Mouse (Mus musculus) kidney, embryonic 15.5 days (tissue): ENCODE data around the gene Mfsd11. TPM values are rescaled to one million over a fixed set of nuclear protein-coding genes. Genes with fewer than 3 reads are reported as not detected.
"Not testable (repeated sequence)": the region's sequence is repeated elsewhere in the genome, so short reads cannot be mapped to it uniquely, and the experiment has no call there.

Source experiments
- ATAC-seq: fragments of 200-750 bp; cut with Nextera tagmentation; replicated peaks from 2 replicates; pipeline ENCODE4 v1.8.0; 2017; ENCODE audit warnings: moderate TSS enrichment; ENCODE audit not compliant: low FRiP score
- H3K27ac ChIP-seq: fragments of 300-500 bp; sonication (generic); 2 replicates; pipeline ENCODE4 v1.5.1; 2015; ENCODE audit warnings: mild to moderate bottlenecking, inconsistent platforms
- H3K27me3 ChIP-seq: fragments of 300-500 bp; sonication (generic); 2 replicates; pipeline ENCODE4 v1.6.1; 2015; ENCODE audit warnings: inconsistent platforms
- H3K36me3 ChIP-seq: fragments of 300-500 bp; sonication (generic); 2 replicates; pipeline ENCODE4 v1.6.1; 2015; ENCODE audit warnings: inconsistent platforms
- H3K4me1 ChIP-seq: fragments of 300-500 bp; sonication (generic); 2 replicates; pipeline ENCODE4 v1.6.1; 2015; ENCODE audit warnings: inconsistent platforms
- H3K4me2 ChIP-seq: fragments of 300-500 bp; sonication (generic); 2 replicates; pipeline ENCODE4 v1.6.1; 2015; ENCODE audit warnings: moderate library complexity, mild to moderate bottlenecking, inconsistent platforms
- H3K4me3 ChIP-seq: fragments of 300-500 bp; sonication (generic); replicated peaks from 2 replicates; pipeline ENCODE4 v1.5.1; 2015; ENCODE audit warnings: mild to moderate bottlenecking, inconsistent platforms
- H3K9ac ChIP-seq: fragments of 300-500 bp; sonication (generic); 2 replicates; pipeline ENCODE4 v1.6.1; 2015; ENCODE audit warnings: mild to moderate bottlenecking, inconsistent platforms
- H3K9me3 ChIP-seq: fragments of 300-500 bp; sonication (generic); replicated peaks from 2 replicates; pipeline ENCODE4 v1.6.1; 2016; ENCODE audit warnings: inconsistent platforms
- WGBS: fragments of 180-500 bp; shearing (Covaris S2); methylation state at CpG from one replicate; pipeline ENCODE4 v1.1.7; 2015; ENCODE audit warnings: mixed read lengths; 5-methylcytosine and 5-hydroxymethylcytosine counted together
- polyA plus RNA-seq: library from polyadenylated mRNA; unstranded; fragments of >200 nt; fragmentation: Nextera tagmentation; extraction: Ambion mirVana; gene quantifications from 2 replicates; pipeline ENCODE4 v1.2.1, GENCODE M21; 2015

Gene Mfsd11
- polyA plus RNA-seq, 1 experiment from 2014 or later = 37.9 TPM

DNA sequence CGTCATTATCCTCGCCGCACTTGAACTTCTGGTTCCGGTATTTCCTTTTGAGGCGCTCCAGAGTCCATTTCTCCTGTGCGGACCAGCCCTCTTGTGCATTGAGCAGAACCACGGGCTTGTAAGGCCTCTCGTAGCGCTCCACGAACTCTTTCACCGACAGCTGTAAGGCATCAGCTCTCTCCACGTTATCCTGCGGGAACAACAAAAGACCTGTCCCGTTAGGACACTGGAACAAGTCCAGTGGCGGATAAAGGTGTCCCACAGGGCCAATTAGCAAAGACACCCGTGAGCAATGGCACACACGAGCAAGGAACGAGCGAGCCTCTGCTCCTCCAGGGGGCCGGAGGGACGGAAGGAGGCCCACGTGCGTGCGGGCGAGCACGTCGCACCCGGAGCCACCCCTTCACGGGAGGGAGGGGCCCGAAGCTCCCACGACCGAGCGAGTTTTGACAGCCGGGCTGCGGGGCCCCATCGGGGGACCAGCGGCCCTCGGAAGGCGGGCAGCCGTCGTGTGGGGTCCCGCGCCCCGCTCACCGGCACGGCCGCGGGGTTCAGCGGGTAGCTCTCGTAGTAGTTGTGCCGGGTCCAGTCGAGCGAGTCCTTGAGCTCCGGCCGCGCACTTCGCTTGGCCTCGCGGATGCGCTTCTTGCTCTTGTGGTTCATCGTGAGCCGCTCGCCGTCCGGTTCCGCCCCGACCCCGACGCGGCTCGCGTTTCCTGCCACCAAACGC lies 9.5 kb upstream of the Mfsd11 start:
- no peaks in the 10 kb centered on the region for H3K9me3 ChIP-seq
- peak; percentile 69 for ATAC-seq

DNA sequence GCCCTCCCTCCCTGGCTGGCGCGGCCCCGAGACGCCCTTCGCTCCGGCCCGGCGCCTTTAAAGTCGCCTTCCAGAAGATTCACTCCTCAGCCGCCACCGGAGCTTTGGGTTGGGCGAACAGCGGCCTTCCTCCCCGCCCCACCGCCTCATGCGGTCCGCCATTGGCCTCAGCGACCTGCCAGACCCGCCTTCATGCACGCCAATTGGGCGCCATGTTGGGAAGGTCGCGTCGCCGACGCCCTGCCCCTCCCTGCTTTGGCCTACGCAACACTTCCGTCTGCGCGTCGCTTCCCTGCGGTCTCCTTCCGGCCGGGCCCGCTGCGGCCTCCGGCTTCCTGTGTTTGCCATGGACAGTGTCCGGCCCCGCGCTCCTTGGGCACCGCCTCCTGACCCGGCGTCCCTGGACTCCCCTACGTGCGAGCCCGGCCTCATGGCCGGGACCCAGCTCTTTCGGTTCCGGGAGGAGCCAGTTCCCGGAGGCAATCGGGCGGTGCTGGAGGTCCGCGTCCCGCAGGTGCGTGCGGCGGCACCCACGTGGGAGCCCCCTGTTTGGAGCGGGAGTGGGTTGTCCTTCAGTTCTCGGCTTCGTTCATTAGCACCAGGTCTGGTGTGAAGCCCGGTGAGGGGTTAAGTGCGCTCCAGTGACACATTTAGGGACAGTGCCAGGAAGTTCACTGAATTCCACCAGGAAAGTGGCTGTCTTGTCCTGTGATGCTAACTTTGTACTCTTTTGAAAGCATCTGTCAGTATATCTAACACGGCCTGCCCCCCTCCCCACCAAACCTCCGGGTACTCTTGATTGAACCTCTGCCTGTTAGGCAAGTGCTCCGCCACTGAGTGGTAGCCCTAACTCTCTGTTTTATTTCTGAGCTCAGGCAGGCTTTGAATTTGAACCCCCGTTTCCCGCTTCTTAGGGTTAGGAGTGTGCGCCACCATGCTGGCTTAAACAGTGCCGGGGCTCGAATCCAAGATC lies 8.7 kb upstream of the Mfsd11 start, which contains the start of the genes Mettl23 and Jmjd6:
TSS of gene Mettl23 (plus strand) at position 18 of the 973 bp plus-strand sequence.
TSS of gene Jmjd6 (minus strand) at position 189 of the 973 bp plus-strand sequence.
- peaks cover 53% of the 10 kb centered on the region for H3K36me3 ChIP-seq
- H3K27me3 ChIP-seq = no peaks in the 10 kb centered on the region
- peak; percentile 96 for ATAC-seq
- under 1% methylated on average over 72 of the region's 72 CpGs for WGBS
- peak within 1 kb of the TSS; percentile 94 for H3K9ac ChIP-seq
- no peaks in the 10 kb centered on the region for H3K9me3 ChIP-seq
- H3K4me1 ChIP-seq = peaks cover 45% of the 10 kb centered on the region
- peak within 1 kb of the TSS; percentile 91 for H3K4me3 ChIP-seq
- H3K4me2 ChIP-seq = peak within 1 kb of the TSS; percentile 65
- H3K27ac ChIP-seq = peak within 1 kb of the TSS; percentile 100

More for the DNA sequence above, 9.5 kb upstream of the Mfsd11 start:
- peaks cover 40% of the 10 kb centered on the region for H3K4me1 ChIP-seq
- peak overlapping the region; percentile 65 for H3K4me2 ChIP-seq
- no peaks in the 10 kb centered on the region for H3K27me3 ChIP-seq
- WGBS = under 1% methylated on average over 66 of the region's 73 CpGs
- peak overlapping the region; percentile 91 for H3K4me3 ChIP-seq
- H3K27ac ChIP-seq = peak overlapping the region; percentile 100
- peak overlapping the region; percentile 94 for H3K9ac ChIP-seq
- H3K36me3 ChIP-seq = peaks cover 53% of the 10 kb centered on the region

DNA sequence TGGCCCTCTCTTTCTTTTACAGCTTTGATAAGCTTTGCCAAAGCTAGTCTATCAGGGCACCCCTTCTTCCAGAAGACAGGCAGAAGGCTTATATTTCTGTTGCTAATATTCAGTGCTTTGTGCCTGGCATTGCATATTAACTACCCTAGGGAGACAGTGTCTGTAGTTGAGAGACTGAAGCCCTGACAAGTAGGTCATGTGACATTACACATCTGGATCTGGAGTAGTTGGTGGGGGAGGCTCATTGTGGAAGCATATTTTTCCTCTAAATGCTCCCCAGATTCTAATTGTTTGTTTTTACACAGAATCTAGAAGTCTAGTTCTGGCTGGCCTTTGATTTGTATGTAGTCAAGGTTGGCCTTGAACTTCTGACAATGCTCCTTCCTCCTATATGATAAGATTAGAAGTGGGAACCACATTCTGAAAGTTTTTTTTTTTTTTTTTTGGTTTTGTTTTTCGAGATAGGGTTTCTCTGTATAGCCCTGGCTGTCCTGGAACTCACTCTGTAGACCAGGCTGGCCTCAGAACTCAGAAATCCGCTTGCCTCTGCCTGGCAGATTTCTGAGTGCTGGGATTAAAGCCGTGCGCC lies 5.6 kb upstream of the Mfsd11 start:
- ATAC-seq = no peak
- H3K27ac ChIP-seq = no peak overlapping the region
- no peak overlapping the region for H3K9ac ChIP-seq
- no peak overlapping the region for H3K4me3 ChIP-seq
- H3K27me3 ChIP-seq = no peaks in the 10 kb centered on the region
- 76% methylated on average over 4 of the region's 4 CpGs for WGBS
- no peak overlapping the region for H3K4me2 ChIP-seq
- H3K9me3 ChIP-seq = no peaks in the 10 kb centered on the region
- H3K36me3 ChIP-seq = peaks cover 51% of the 10 kb centered on the region
- H3K4me1 ChIP-seq = peaks cover 31% of the 10 kb centered on the region

DNA sequence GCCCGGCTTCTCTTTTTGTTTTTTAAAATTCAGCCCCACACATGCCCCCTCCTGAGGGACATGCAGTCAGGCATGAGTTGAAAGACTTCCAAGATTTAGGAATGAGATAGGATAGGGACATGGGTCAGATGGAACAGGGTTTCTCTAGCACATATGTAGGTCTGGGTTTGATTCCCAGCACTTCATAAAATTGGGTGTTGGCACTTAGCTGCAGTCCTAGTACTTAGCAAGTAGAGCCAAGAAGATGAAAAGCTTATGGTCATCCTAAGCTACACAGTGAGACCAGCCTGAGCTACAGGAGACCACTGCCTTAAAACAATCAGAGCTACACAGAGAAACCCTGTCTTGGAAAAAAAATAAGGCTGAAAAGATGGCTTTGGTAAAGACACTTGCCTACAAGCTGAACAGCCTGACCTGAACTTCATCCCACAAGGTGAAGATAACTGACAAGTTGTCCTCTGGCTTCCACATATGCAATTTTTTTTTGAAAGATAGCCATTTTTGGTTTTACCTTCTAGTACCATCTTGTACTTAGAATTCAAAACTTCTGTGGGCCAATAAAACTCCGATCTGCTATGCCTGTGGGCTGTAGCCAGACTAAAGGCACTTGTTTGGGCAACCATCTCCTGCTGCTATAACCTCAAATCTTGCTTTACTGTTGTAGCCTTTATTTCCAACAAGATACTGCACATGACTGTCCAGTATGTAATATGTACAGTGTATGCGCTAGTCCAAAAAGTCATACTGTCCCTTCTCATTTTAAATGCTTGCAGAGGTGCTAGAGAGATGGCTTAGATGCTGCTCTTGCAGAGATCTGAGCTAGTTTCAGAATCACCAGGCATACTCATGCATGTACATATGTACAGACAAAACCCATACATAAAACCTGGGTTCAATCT lies 4.8 kb upstream of the Mfsd11 start:
- Histone ChIP-seq H3K27ac (peak overlapping the region; percentile 43; the same call in 1 of the 2 replicates), H3K4me2 (no peak overlapping the region), H3K9me3 (no peaks in the 10 kb centered on the region), H3K9ac (no peak overlapping the region), H3K36me3 (peaks cover 54% of the 10 kb centered on the region), H3K4me3 (no peak overlapping the region), H3K4me1 (peaks cover 29% of the 10 kb centered on the region), H3K27me3 (no peaks in the 10 kb centered on the region)
- no peak for ATAC-seq
- WGBS = 93% methylated on average over 3 of the region's 3 CpGs

DNA sequence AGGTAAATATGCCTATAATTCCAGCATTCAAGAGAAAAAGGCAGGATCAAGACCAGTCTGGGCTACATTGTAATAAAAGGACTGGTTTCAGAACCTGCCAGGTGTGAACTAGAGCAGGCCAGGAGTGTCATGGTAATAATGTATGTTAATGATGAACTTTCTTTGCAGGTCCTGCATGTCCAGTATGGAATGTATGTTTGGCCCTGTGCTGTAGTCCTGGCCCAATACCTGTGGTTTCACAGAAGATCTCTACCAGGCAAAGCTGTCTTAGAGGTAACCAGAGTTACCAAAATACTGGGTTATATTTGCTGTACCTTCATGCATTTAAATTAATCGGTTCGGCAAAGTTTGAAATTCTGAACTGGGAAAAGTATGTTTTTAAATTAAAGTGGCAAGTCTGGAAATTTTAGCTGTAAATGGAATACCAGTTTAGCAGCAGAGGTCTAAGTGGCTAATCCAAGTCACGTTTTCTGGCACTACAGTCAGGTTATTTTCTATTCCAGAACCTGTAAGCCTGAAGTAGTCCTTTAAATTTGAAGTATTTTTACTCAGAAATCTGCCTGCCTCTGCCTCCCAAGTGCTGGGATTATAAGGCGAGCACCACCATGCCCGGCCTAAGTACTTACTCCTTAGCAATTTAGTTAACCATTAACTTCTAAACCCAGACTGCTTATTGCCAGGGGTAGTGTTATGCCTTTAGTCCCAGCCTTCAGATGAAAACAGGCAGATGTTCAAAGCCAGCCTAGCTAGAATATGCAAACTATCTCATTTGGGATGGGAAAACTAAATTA lies 4.0 kb upstream of the Mfsd11 start:
- ATAC-seq = no peak
- H3K9me3 ChIP-seq = no peaks in the 10 kb centered on the region
- peaks cover 29% of the 10 kb centered on the region for H3K4me1 ChIP-seq
- peak overlapping the region; percentile 43; the same call in 1 of the 2 replicates for H3K27ac ChIP-seq
- 74% methylated on average over 5 of the region's 5 CpGs for WGBS
- no peak overlapping the region for H3K4me3 ChIP-seq
- no peaks in the 10 kb centered on the region for H3K27me3 ChIP-seq
- no peak overlapping the region for H3K4me2 ChIP-seq
- no peak overlapping the region for H3K9ac ChIP-seq
- H3K36me3 ChIP-seq = peaks cover 54% of the 10 kb centered on the region

DNA sequence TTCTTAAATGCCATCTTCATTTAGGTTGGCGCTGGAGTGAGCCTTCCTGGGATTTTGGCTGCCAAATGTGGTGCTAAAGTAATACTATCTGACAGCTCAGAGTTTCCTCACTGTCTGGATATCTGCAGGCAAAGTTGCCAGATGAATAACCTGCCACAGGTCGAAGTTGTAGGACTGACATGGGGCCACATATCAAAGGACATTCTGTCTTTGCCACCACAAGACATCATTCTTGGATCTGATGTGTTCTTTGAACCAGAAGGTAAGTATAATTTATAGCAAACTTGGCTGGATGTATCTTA lies 3.4 kb upstream of the Mfsd11 start:
- H3K4me2 ChIP-seq, ATAC-seq, H3K4me3 ChIP-seq, H3K9ac ChIP-seq, H3K9me3 ChIP-seq, H3K27ac ChIP-seq, H3K27me3 ChIP-seq: not testable (repeated sequence)
- Histone ChIP-seq H3K4me1 (peaks cover 29% of the 10 kb centered on the region), H3K36me3 (peaks cover 54% of the 10 kb centered on the region)
- WGBS = 82% methylated on average over 2 of the region's 2 CpGs

DNA sequence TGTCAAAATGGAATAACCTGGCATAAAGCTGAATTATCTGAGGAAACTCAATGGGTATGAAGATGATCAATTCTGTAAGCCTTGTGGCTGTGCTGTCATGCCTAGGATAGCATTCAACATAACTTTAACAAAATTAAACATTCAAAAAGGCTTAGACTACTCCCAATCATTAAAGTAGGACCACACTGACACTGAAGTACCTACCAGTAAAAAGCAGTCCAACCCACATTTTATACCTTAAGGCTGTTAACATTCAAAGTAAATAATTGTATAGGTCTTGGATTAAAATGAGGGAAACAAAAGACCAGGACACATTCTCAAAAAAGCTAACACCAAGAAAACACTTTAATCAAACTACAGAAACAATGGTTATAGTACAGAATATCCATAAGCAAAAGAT lies 2.7 kb upstream of the Mfsd11 start:
- no peak overlapping the region for H3K4me2 ChIP-seq
- no peak for ATAC-seq

DNA sequence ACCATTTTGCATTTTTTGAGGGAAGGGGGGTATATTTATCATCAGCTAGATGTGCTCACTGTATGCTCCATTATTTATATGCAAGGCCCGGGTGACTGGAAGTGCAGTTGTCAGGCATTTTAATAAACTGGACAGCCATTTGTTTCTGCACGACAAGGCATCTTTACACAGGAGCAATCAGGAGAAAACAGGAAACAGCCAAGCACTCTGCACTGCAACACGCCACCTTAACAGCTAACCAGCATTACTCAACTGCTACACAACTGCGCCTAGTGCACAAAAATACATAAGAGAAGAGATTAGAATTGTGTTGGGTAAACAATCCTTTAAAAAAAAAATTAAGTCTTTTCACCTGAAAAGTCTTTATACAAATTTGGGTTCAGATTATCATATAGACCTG lies 2.2 kb upstream of the Mfsd11 start:
- peak overlapping the region; percentile 81 for H3K4me2 ChIP-seq
- no peaks in the 10 kb centered on the region for H3K27me3 ChIP-seq
- peaks cover 30% of the 10 kb centered on the region for H3K4me1 ChIP-seq
- peak overlapping the region; percentile 99 for H3K9ac ChIP-seq
- no peaks in the 10 kb centered on the region for H3K9me3 ChIP-seq
- ATAC-seq = no peak
- 42% methylated on average over 4 of the region's 4 CpGs for WGBS
- peak overlapping the region; percentile 81 for H3K4me3 ChIP-seq
- H3K27ac ChIP-seq = no peak overlapping the region
- H3K36me3 ChIP-seq = peaks cover 54% of the 10 kb centered on the region

More for the DNA sequence above, 2.7 kb upstream of the Mfsd11 start:
- Histone ChIP-seq H3K27ac (no peak overlapping the region), H3K4me3 (no peak overlapping the region), H3K27me3 (no peaks in the 10 kb centered on the region), H3K9me3 (no peaks in the 10 kb centered on the region), H3K9ac (no peak overlapping the region), H3K36me3 (peaks cover 54% of the 10 kb centered on the region), H3K4me1 (peaks cover 29% of the 10 kb centered on the region)

DNA sequence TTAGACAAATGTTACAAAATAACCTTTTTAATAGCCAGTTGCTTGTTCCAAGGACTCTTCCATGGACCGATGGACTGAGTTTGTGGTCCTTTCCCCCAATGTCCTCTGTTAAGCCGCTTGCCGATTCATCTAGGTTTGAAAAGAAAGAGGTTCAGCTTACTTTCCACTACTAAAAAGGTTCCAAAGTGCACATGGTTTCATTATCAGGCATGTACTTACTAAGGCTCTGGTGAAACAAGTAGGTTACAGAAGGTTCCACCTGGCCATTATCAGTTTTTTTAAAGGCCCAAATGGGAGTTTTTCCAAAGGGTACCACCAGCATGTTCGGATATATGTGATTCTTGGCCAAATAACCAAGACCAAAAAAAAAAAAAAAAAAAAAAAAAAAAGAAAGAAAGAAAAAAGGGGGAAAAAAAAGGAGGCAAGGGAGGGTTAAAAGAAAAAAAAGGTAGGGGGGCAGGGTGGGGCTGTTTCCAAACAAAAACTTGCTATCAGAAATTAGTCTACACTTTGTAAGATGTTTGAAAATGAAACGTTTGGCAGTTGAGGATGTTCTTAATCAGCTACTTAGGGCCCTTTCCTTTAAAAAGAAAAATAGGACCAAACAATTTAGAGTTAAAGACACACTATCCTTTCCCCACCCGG lies 1.3 kb upstream of the Mfsd11 start:
- Histone ChIP-seq H3K4me1 (peaks cover 33% of the 10 kb centered on the region), H3K27ac (peak overlapping the region; percentile 100; the same call in 1 of the 2 replicates), H3K9ac (peak overlapping the region; percentile 99), H3K9me3 (no peaks in the 10 kb centered on the region), H3K36me3 (peaks cover 56% of the 10 kb centered on the region), H3K27me3 (no peaks in the 10 kb centered on the region), H3K4me3 (peak overlapping the region; percentile 81), H3K4me2 (peak overlapping the region; percentile 81)
- 29% methylated on average over 6 of the region's 6 CpGs for WGBS
- ATAC-seq = no peak

DNA sequence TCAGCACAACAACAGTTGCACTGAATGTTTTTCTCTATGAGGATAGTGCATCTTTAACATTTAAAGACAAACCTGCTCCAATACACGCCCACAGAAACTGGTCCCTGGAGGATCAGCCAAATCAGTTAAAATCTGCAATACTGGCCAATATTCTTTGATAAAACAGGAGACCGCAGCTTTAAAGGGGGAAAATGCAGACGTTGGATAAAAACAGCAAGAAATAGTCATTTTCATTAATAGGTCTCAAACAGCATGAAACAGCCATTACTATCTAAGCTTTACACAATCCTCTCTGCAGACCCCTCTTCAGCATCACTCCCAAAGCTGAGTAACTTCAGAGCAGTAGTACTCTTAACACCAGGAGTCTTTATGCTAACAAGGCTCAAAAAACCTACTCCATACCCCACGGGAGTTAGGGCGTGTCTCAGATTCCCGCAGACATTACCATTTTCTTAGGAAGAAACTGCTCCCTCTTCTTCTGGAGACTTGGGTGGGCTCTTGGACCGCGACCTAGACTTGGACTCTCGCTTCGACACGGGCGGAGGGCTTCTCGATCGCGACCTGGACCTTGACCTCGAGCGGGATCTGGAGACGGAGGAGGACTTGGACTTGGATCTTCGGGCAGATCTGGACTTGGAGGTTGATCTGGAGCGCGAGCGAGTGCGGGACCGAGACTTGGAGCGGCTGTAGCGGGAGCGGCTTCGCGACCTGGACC lies 507 bp upstream of the Mfsd11 start:
- WGBS = 2% methylated on average over 29 of the region's 29 CpGs
- Histone ChIP-seq H3K27ac (peak overlapping the region; percentile 100), H3K9ac (peak overlapping the region; percentile 99), H3K9me3 (no peaks in the 10 kb centered on the region), H3K27me3 (no peaks in the 10 kb centered on the region), H3K4me3 (peak overlapping the region; percentile 81), H3K4me2 (peak overlapping the region; percentile 81), H3K36me3 (peaks cover 58% of the 10 kb centered on the region), H3K4me1 (peaks cover 33% of the 10 kb centered on the region)
- ATAC-seq = no peak
